Mouse (Mus musculus): ENCODE measurements at regions not wholly inside any gene's neighbourhood (a gene's known extent, or its start where the extent isn't known, plus 50 kb on each side); places are given as distances from the start of the nearest gene placed in this dataset.

- TF ChIP-seq TCF12 (IDR thresholded peaks at IDR 0.05; ENCODE audit: insufficient read depth, poor library complexity, severe bottlenecking) (no peak), POLR2A (IDR thresholded peaks at IDR 0.05; ENCODE audit: insufficient read length, low read depth) (no peak), MYOD1 (IDR thresholded peaks at IDR 0.05; ENCODE audit: control insufficient read depth in 1 of 3, insufficient read length in 2 of 3, low read depth in 2 of 3) (no peak), CEBPB (IDR thresholded peaks at IDR 0.05; ENCODE audit: insufficient read depth, poor library complexity, severe bottlenecking) (no peak), MAX (IDR thresholded peaks at IDR 0.05; ENCODE audit: low read depth) (no peak), E2F4 (IDR thresholded peaks at IDR 0.05; ENCODE audit: insufficient read depth) (no peak), SRF (IDR thresholded peaks at IDR 0.05; ENCODE audit: control insufficient read depth, insufficient read length, low read depth) (no peak), POLR2AphosphoS2 (IDR thresholded peaks at IDR 0.05; ENCODE audit: insufficient read length, low read depth) (no peak), MYOG (IDR thresholded peaks at IDR 0.05; ENCODE audit: control insufficient read depth in 1 of 3, insufficient read depth in 1 of 3, insufficient read length in 2 of 3, low read depth in 2 of 3) (no peak), USF1 (IDR thresholded peaks at IDR 0.05; ENCODE audit: low read depth) (no peak), REST (IDR thresholded peaks at IDR 0.05; ENCODE audit: insufficient read depth, insufficient read length) (no peak), TCF3 (IDR thresholded peaks at IDR 0.05; ENCODE audit: insufficient read length, low read depth) (no peak)
Measured at GRCm38 (mm10) chr5:119338711-119339110, 331.8 kb upstream of the Tbx3 start.
